Mouse (Mus musculus) midbrain, embryonic 16.5 days (tissue): Measurements from ENCODE around the gene Krt82. TPM values are rescaled to one million over a fixed set of nuclear protein-coding genes. Genes with fewer than 3 reads are reported as not detected.

Experiments
- ATAC-seq: fragments of 200-750 bp; cut with Nextera tagmentation; 2 replicates; pipeline ENCODE4 v1.8.0; 2017; ENCODE audit warnings: moderate TSS enrichment
- H3K27ac ChIP-seq: fragments of 300-500 bp; sonication (generic); 2 replicates; pipeline ENCODE4 v1.5.1; 2014; ENCODE audit warnings: mild to moderate bottlenecking, low read length, mixed read lengths
- H3K27me3 ChIP-seq: fragments of 300-500 bp; sonication (generic); 2 replicates; pipeline ENCODE4 v1.6.1; 2014; ENCODE audit warnings: low read depth, low read length, mixed read lengths; ENCODE audit not compliant: control insufficient read depth, insufficient read depth
- H3K36me3 ChIP-seq: fragments of 300-500 bp; sonication (generic); 2 replicates; pipeline ENCODE4 v1.6.1; 2014; ENCODE audit warnings: mild to moderate bottlenecking, low read length, moderate library complexity, mixed read lengths; ENCODE audit not compliant: control insufficient read depth, insufficient read depth
- H3K4me1 ChIP-seq: fragments of 300-500 bp; sonication (generic); 2 replicates; pipeline ENCODE4 v1.6.1; 2014; ENCODE audit warnings: mild to moderate bottlenecking, low read length, mixed read lengths; ENCODE audit not compliant: control insufficient read depth, insufficient read depth
- H3K4me2 ChIP-seq: fragments of 300-500 bp; sonication (generic); 2 replicates; pipeline ENCODE4 v1.6.1; 2014; ENCODE audit warnings: mild to moderate bottlenecking, low read length, mixed read lengths
- H3K4me3 ChIP-seq: fragments of 300-500 bp; sonication (generic); 2 replicates; pipeline ENCODE4 v1.5.1; 2014; ENCODE audit warnings: low read depth, mild to moderate bottlenecking, low read length, moderate library complexity, mixed read lengths
- H3K9ac ChIP-seq: fragments of 300-500 bp; sonication (generic); 2 replicates; pipeline ENCODE4 v1.6.1; 2014; ENCODE audit warnings: low read depth, low read length, mixed read lengths
- H3K9me3 ChIP-seq: fragments of 300-500 bp; sonication (generic); replicated peaks from 2 replicates; pipeline ENCODE4 v1.6.1; 2014; ENCODE audit warnings: mild to moderate bottlenecking, low read length, mixed read lengths; ENCODE audit not compliant: control insufficient read depth, poor library complexity, severe bottlenecking
- WGBS: fragments of 180-500 bp; shearing (Covaris S2); extraction: QIAGEN DNeasy Blood & Tissue Kit; methylation state at CpG from one replicate; pipeline ENCODE4 v1.1.7; 2014; 5-methylcytosine and 5-hydroxymethylcytosine counted together
- polyA plus RNA-seq: library from polyadenylated mRNA; unstranded; fragments of >200 nt; fragmentation: Nextera tagmentation; extraction: Ambion mirVana; gene quantifications from 2 replicates; pipeline ENCODE4 v1.2.1, GENCODE M21; 2015

Krt82 gene
- polyA plus RNA-seq, result not detected in 2 replicates

- H3K4me3 ChIP-seq, result no peak within 1 kb of the TSS
- no peaks in the 10 kb centered on the region for H3K27me3 ChIP-seq
- H3K36me3 ChIP-seq, result no peaks in the 10 kb centered on the region
- no peak for ATAC-seq
- H3K9me3 ChIP-seq, result no peaks in the 10 kb centered on the region
- H3K27ac ChIP-seq, result no peak within 1 kb of the TSS
- H3K4me2 ChIP-seq, result no peak within 1 kb of the TSS
- 86% methylated on average over 7 of the region's 7 CpGs for WGBS
- H3K4me1 ChIP-seq, result peaks cover 6% of the 10 kb centered on the region; the same call in 1 of the 2 replicates
- H3K9ac ChIP-seq, result no peak within 1 kb of the TSS
These were observed at the start of gene Krt82 for GRCm38 (mm10) chr15:101550567-101550966. Gene Krt82 (minus strand): TSS chr15:101550667.

GRCm38 (mm10) chr15:101599123-101599522 is 48.7 kb upstream of the Krt82 start:
- Histone ChIP-seq H3K27ac (no peak overlapping the region), H3K4me2 (no peak overlapping the region), H3K27me3 (no peaks in the 10 kb centered on the region), H3K4me1 (no peaks in the 10 kb centered on the region), H3K9me3 (no peaks in the 10 kb centered on the region), H3K4me3 (no peak overlapping the region), H3K9ac (no peak overlapping the region), H3K36me3 (no peaks in the 10 kb centered on the region)
- WGBS, result 60% methylated on average over 6 of the region's 6 CpGs
- ATAC-seq, result no peak

GRCm38 (mm10) chr15:101588216-101588615 is 37.7 kb upstream of the Krt82 start:
- H3K27ac ChIP-seq, result no peak overlapping the region
- no peak for ATAC-seq
- H3K9ac ChIP-seq, result no peak overlapping the region
- no peaks in the 10 kb centered on the region for H3K4me1 ChIP-seq
- no peaks in the 10 kb centered on the region for H3K9me3 ChIP-seq
- H3K4me2 ChIP-seq, result no peak overlapping the region
- no peaks in the 10 kb centered on the region for H3K27me3 ChIP-seq
- H3K36me3 ChIP-seq, result no peaks in the 10 kb centered on the region
- WGBS, result 80% methylated on average over 10 of the region's 10 CpGs
- H3K4me3 ChIP-seq, result no peak overlapping the region

GRCm38 (mm10) chr15:101584456-101584855 is 34.0 kb upstream of the Krt82 start:
- Histone ChIP-seq H3K27me3 (no peaks in the 10 kb centered on the region), H3K36me3 (no peaks in the 10 kb centered on the region), H3K4me1 (no peaks in the 10 kb centered on the region), H3K27ac (no peak overlapping the region), H3K4me3 (no peak overlapping the region), H3K4me2 (no peak overlapping the region), H3K9me3 (no peaks in the 10 kb centered on the region), H3K9ac (no peak overlapping the region)
- ATAC-seq, result no peak
- 61% methylated on average over 2 of the region's 2 CpGs for WGBS

GRCm38 (mm10) chr15:101583211-101583965 is 32.9 kb upstream of the Krt82 start:
- Histone ChIP-seq H3K9me3 (no peaks in the 10 kb centered on the region), H3K4me3 (no peak overlapping the region), H3K9ac (no peak overlapping the region), H3K27ac (no peak overlapping the region), H3K4me2 (no peak overlapping the region), H3K36me3 (no peaks in the 10 kb centered on the region), H3K4me1 (no peaks in the 10 kb centered on the region), H3K27me3 (no peaks in the 10 kb centered on the region)
- 81% methylated on average over 8 of the region's 8 CpGs for WGBS
- no peak for ATAC-seq

GRCm38 (mm10) chr15:101581701-101582100 is 31.2 kb upstream of the Krt82 start:
- Histone ChIP-seq H3K27ac (no peak overlapping the region), H3K9ac (no peak overlapping the region), H3K36me3 (no peaks in the 10 kb centered on the region), H3K9me3 (no peaks in the 10 kb centered on the region), H3K27me3 (no peaks in the 10 kb centered on the region), H3K4me2 (no peak overlapping the region), H3K4me3 (no peak overlapping the region), H3K4me1 (no peaks in the 10 kb centered on the region)
- no peak for ATAC-seq
- WGBS, result 94% methylated on average over 3 of the region's 3 CpGs

GRCm38 (mm10) chr15:101575506-101575905 is 25.0 kb upstream of the Krt82 start:
- Histone ChIP-seq H3K9ac (no peak overlapping the region), H3K4me1 (no peaks in the 10 kb centered on the region), H3K27ac (no peak overlapping the region), H3K4me2 (no peak overlapping the region), H3K9me3 (no peaks in the 10 kb centered on the region), H3K36me3 (no peaks in the 10 kb centered on the region), H3K27me3 (no peaks in the 10 kb centered on the region), H3K4me3 (no peak overlapping the region)
- no peak for ATAC-seq
- WGBS, result 83% methylated on average over 5 of the region's 5 CpGs

- no peak within 1 kb of the TSS for H3K4me2 ChIP-seq
- no peak within 1 kb of the TSS for H3K9ac ChIP-seq
- H3K4me3 ChIP-seq, result no peak within 1 kb of the TSS
- ATAC-seq, result no peak
- 77% methylated on average over 15 of the region's 15 CpGs for WGBS
- no peak within 1 kb of the TSS for H3K27ac ChIP-seq
- H3K27me3 ChIP-seq, result no peaks in the 10 kb centered on the region
- H3K9me3 ChIP-seq, result no peaks in the 10 kb centered on the region
- no peaks in the 10 kb centered on the region for H3K36me3 ChIP-seq
- no peaks in the 10 kb centered on the region for H3K4me1 ChIP-seq
These were observed 23.4 kb upstream of the Krt82 start, which contains the start of gene Krt75 for GRCm38 (mm10) chr15:101573796-101574345. Gene Krt75 (minus strand): TSS chr15:101573904.

- H3K4me1 ChIP-seq, result no peaks in the 10 kb centered on the region
- H3K9ac ChIP-seq, result no peak overlapping the region
- no peaks in the 10 kb centered on the region for H3K27me3 ChIP-seq
- no peaks in the 10 kb centered on the region for H3K9me3 ChIP-seq
- no peak overlapping the region for H3K4me3 ChIP-seq
- H3K4me2 ChIP-seq, result no peak overlapping the region
- 46% methylated on average over 7 of the region's 7 CpGs for WGBS
- no peak overlapping the region for H3K27ac ChIP-seq
- no peak for ATAC-seq
- no peaks in the 10 kb centered on the region for H3K36me3 ChIP-seq
These were observed 17.3 kb upstream of the Krt82 start for GRCm38 (mm10) chr15:101567780-101568179.
